Mouse (Mus musculus): ENCODE data around the gene Map6d1.

DNA sequence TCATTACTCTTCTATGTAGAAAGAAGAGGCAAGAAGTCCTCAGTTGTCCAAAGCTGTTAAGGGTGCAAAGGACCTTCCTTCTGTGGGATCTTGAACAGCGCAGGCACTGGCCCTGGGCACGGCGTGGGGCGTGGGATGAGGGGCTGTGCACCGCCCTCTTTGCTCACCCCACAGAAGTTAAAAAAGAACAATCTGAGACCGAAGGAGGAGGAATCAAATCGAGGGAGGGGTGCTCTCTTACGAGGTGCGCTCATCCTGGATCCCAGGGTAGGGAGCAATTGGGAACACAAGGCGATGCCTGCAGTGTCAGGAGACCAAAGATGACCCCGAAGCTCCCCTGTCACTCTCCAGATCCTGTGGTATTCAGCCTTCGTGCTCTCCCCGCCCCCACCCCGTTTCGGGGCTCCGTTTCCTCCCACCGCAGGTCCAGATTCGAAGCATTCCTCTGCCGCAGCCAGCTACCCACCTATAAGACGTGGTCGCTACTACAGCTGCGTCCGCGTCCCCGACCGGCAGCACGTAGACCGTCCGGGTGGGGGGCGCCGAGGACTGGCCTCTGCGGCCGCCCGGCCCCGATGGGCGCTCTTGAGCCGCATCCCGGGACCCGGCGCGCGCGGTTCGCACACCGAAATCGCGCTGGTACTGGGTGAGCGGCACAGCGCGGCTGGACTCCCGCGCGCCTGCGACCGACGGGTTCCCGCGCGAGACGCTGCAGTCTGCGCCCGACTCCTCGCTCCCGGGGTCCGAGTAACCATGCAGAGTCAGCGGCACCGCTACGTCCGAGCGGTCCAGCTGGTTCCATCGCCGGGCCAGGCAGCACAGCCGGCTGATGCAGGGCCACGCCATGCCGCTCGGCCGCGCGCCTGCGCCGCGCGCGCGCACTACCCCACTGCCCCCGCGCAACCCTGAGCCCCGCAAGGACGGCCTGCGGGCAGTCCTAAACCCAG is at the start of gene Map6d1:
- TF ChIP-seq CTCF (conservative IDR thresholded peaks at IDR 0.05; ENCODE audit: low read length), result no peak
- no peak for TF ChIP-seq POU5F1 (IDR thresholded peaks at IDR 0.05; ENCODE audit: borderline replicate concordance, low read length)
- no peak for TF ChIP-seq NANOG (IDR thresholded peaks at IDR 0.05; ENCODE audit: borderline replicate concordance, low read length)

Data from E14TG2a.4 (cell line).